Mouse (Mus musculus): ENCODE measurements at regions not wholly inside any gene's neighbourhood (a gene's known extent, or its start where the extent isn't known, plus 50 kb on each side); places are given as distances from the start of the nearest gene placed in this dataset.

GRCm38 (mm10) chr16:9132113-9132512, 302.2 kb downstream of the 1810013L24Rik start:
- Histone ChIP-seq H3K36me3 (ENCODE audit: control insufficient read depth, insufficient read depth) (no peaks in the 10 kb centered on the region), H3K27me3 (replicated peaks; ENCODE audit: control insufficient read depth, insufficient read depth, low read length) (no peaks in the 10 kb centered on the region), H3K4me3 (ENCODE audit: low read depth, low read length) (no peak overlapping the region), H3K9ac (ENCODE audit: low read depth, low read length) (no peak overlapping the region), H3K4me2 (replicated peaks; ENCODE audit: low read depth) (no peak overlapping the region), H3K9me3 (ENCODE audit: control insufficient read depth) (no peaks in the 10 kb centered on the region), H3K4me1 (replicated peaks; ENCODE audit: control insufficient read depth, insufficient read depth, low read length) (no peaks in the 10 kb centered on the region), H3K27ac (ENCODE audit: low read depth, low read length) (no peak overlapping the region)
- 75% methylated on average over 3 of the region's 3 CpGs for WGBS
- TF ChIP-seq CTCF (IDR thresholded peaks at IDR 0.05; ENCODE audit: low read depth): no peak
- no peak for ATAC-seq

GRCm38 (mm10) chr16:9132778-9133177, 302.9 kb downstream of the 1810013L24Rik start:
- TF ChIP-seq CTCF (IDR thresholded peaks at IDR 0.05; ENCODE audit: low read depth): no peak
- Histone ChIP-seq H3K27ac (ENCODE audit: low read depth, low read length) (no peak overlapping the region), H3K4me1 (replicated peaks; ENCODE audit: control insufficient read depth, insufficient read depth, low read length) (no peaks in the 10 kb centered on the region), H3K4me3 (ENCODE audit: low read depth, low read length) (no peak overlapping the region), H3K9me3 (ENCODE audit: control insufficient read depth) (no peaks in the 10 kb centered on the region), H3K4me2 (replicated peaks; ENCODE audit: low read depth) (no peak overlapping the region), H3K27me3 (replicated peaks; ENCODE audit: control insufficient read depth, insufficient read depth, low read length) (no peaks in the 10 kb centered on the region), H3K9ac (ENCODE audit: low read depth, low read length) (no peak overlapping the region), H3K36me3 (ENCODE audit: control insufficient read depth, insufficient read depth) (no peaks in the 10 kb centered on the region)
- no peak for ATAC-seq

- H3K27ac ChIP-seq (ENCODE audit: low read depth, low read length): no peak overlapping the region
- no peak overlapping the region for H3K4me2 ChIP-seq (replicated peaks; ENCODE audit: low read depth)
- ATAC-seq: no peak
- H3K27me3 ChIP-seq (replicated peaks; ENCODE audit: control insufficient read depth, insufficient read depth, low read length): no peaks in the 10 kb centered on the region
- 67% methylated on average over 8 of the region's 8 CpGs for WGBS
- no peaks in the 10 kb centered on the region for H3K36me3 ChIP-seq (ENCODE audit: control insufficient read depth, insufficient read depth)
- no peak for TF ChIP-seq CTCF (IDR thresholded peaks at IDR 0.05; ENCODE audit: low read depth)
- no peaks in the 10 kb centered on the region for H3K4me1 ChIP-seq (replicated peaks; ENCODE audit: control insufficient read depth, insufficient read depth, low read length)
- no peak overlapping the region for H3K9ac ChIP-seq (ENCODE audit: low read depth, low read length)
- no peaks in the 10 kb centered on the region for H3K9me3 ChIP-seq (ENCODE audit: control insufficient read depth)
- no peak overlapping the region for H3K4me3 ChIP-seq (ENCODE audit: low read depth, low read length)
Measured at GRCm38 (mm10) chr16:9135377-9135776, 305.5 kb downstream of the 1810013L24Rik start.

GRCm38 (mm10) chr16:9138552-9139224, 308.8 kb downstream of the 1810013L24Rik start:
- Histone ChIP-seq H3K9me3 (ENCODE audit: control insufficient read depth) (no peaks in the 10 kb centered on the region), H3K27me3 (replicated peaks; ENCODE audit: control insufficient read depth, insufficient read depth, low read length) (no peaks in the 10 kb centered on the region), H3K4me2 (replicated peaks; ENCODE audit: low read depth) (no peak overlapping the region), H3K27ac (ENCODE audit: low read depth, low read length) (no peak overlapping the region), H3K9ac (ENCODE audit: low read depth, low read length) (no peak overlapping the region), H3K36me3 (ENCODE audit: control insufficient read depth, insufficient read depth) (no peaks in the 10 kb centered on the region), H3K4me3 (ENCODE audit: low read depth, low read length) (no peak overlapping the region), H3K4me1 (replicated peaks; ENCODE audit: control insufficient read depth, insufficient read depth, low read length) (no peaks in the 10 kb centered on the region)
- WGBS: 41% methylated on average over 8 of the region's 8 CpGs
- no peak for TF ChIP-seq CTCF (IDR thresholded peaks at IDR 0.05; ENCODE audit: low read depth)
- ATAC-seq: no peak

GRCm38 (mm10) chr16:9139405-9139804, 309.5 kb downstream of the 1810013L24Rik start:
- H3K4me2 ChIP-seq (replicated peaks; ENCODE audit: low read depth): no peak overlapping the region
- H3K27ac ChIP-seq (ENCODE audit: low read depth, low read length): no peak overlapping the region
- H3K9ac ChIP-seq (ENCODE audit: low read depth, low read length): no peak overlapping the region
- WGBS: 61% methylated on average over 3 of the region's 3 CpGs
- H3K36me3 ChIP-seq (ENCODE audit: control insufficient read depth, insufficient read depth): no peaks in the 10 kb centered on the region
- no peak for TF ChIP-seq CTCF (IDR thresholded peaks at IDR 0.05; ENCODE audit: low read depth)
- no peak for ATAC-seq
- no peaks in the 10 kb centered on the region for H3K4me1 ChIP-seq (replicated peaks; ENCODE audit: control insufficient read depth, insufficient read depth, low read length)
- H3K9me3 ChIP-seq (ENCODE audit: control insufficient read depth): no peaks in the 10 kb centered on the region
- H3K27me3 ChIP-seq (replicated peaks; ENCODE audit: control insufficient read depth, insufficient read depth, low read length): no peaks in the 10 kb centered on the region
- H3K4me3 ChIP-seq (ENCODE audit: low read depth, low read length): no peak overlapping the region

GRCm38 (mm10) chr16:9149209-9150135, 319.6 kb downstream of the 1810013L24Rik start:
- Histone ChIP-seq H3K9me3 (ENCODE audit: control insufficient read depth) (no peaks in the 10 kb centered on the region), H3K27ac (ENCODE audit: low read depth, low read length) (no peak overlapping the region), H3K4me1 (replicated peaks; ENCODE audit: control insufficient read depth, insufficient read depth, low read length) (no peaks in the 10 kb centered on the region), H3K4me2 (replicated peaks; ENCODE audit: low read depth) (no peak overlapping the region), H3K9ac (ENCODE audit: low read depth, low read length) (no peak overlapping the region), H3K4me3 (ENCODE audit: low read depth, low read length) (no peak overlapping the region), H3K36me3 (ENCODE audit: control insufficient read depth, insufficient read depth) (no peaks in the 10 kb centered on the region), H3K27me3 (replicated peaks; ENCODE audit: control insufficient read depth, insufficient read depth, low read length) (no peaks in the 10 kb centered on the region)
- TF ChIP-seq CTCF (IDR thresholded peaks at IDR 0.05; ENCODE audit: low read depth): no peak
- WGBS: 60% methylated on average over 8 of the region's 8 CpGs
- ATAC-seq: no peak

All from intestine, postnatal 0 days (tissue).